8 mouse cellular contexts compared by ENCODE assay signal in genomic region chr17:30006877-30007276, GRCm38 (mm10). TPM values are rescaled to one million over a fixed set of nuclear protein-coding genes. Genes with fewer than 3 reads are reported as not detected.
DNase-seq lines count a peak whose midpoint lies in the region; ATAC-seq and TF ChIP-seq lines count a peak whose summit lies in the region.

No protein-coding gene starts in this region.

- H3K27ac ChIP-seq in kidney, embryonic 14.5 days (ENCODE audit: low read depth, low read length), result no peak overlapping the region
- H3K27ac ChIP-seq in embryonic fibroblast, embryonic 13.5 days (ENCODE audit: insufficient read depth, low read length), result no peak overlapping the region
- no peak overlapping the region for H3K27ac ChIP-seq in intestine, embryonic 14.5 days (ENCODE audit: low read depth)
- no peak overlapping the region for H3K27ac ChIP-seq in midbrain, embryonic 15.5 days

- H3K9me3 ChIP-seq in kidney, embryonic 14.5 days (ENCODE audit: control insufficient read depth, low read length), result no peaks in the 10 kb centered on the region
- no peaks in the 10 kb centered on the region for H3K9me3 ChIP-seq in intestine, embryonic 14.5 days (ENCODE audit: control insufficient read depth, low read length)
- no peaks in the 10 kb centered on the region for H3K9me3 ChIP-seq in midbrain, embryonic 15.5 days

- H3K36me3 ChIP-seq in kidney, embryonic 14.5 days (ENCODE audit: control insufficient read depth, insufficient read depth, low read length), result no peaks in the 10 kb centered on the region
- H3K36me3 ChIP-seq in intestine, embryonic 14.5 days (ENCODE audit: control insufficient read depth, insufficient read depth, low read length), result no peaks in the 10 kb centered on the region
- no peaks in the 10 kb centered on the region for H3K36me3 ChIP-seq in midbrain, embryonic 15.5 days (replicated peaks)

- H3K4me2 ChIP-seq in kidney, embryonic 14.5 days (replicated peaks; ENCODE audit: low read depth, low read length), result no peak overlapping the region; the same call in 1 of the 2 replicates
- peak overlapping the region; percentile 79 for H3K4me2 ChIP-seq in intestine, embryonic 14.5 days (ENCODE audit: low read length)
- peak overlapping the region; percentile 72 for H3K4me2 ChIP-seq in midbrain, embryonic 15.5 days

- H3K4me3 ChIP-seq in kidney, embryonic 14.5 days (ENCODE audit: low read length), result no peak overlapping the region
- H3K4me3 ChIP-seq in embryonic fibroblast, embryonic 13.5 days (ENCODE audit: insufficient read depth, low read length), result peak overlapping the region; percentile 24; the same call in 1 of the 2 replicates
- H3K4me3 ChIP-seq in intestine, embryonic 14.5 days (ENCODE audit: low read depth, low read length), result no peak overlapping the region; the same call in 1 of the 2 replicates
- H3K4me3 ChIP-seq in midbrain, embryonic 15.5 days, result no peak overlapping the region

- no peak for TF ChIP-seq POLR2A in embryonic fibroblast, embryonic 13.5 days (IDR thresholded peaks at IDR 0.05; ENCODE audit: low read depth, low read length)

- H3K27me3 ChIP-seq in kidney, embryonic 14.5 days (ENCODE audit: control insufficient read depth, insufficient read depth, low read length), result no peaks in the 10 kb centered on the region
- H3K27me3 ChIP-seq in intestine, embryonic 14.5 days (replicated peaks; ENCODE audit: control insufficient read depth, insufficient read depth, low read length), result no peaks in the 10 kb centered on the region
- H3K27me3 ChIP-seq in midbrain, embryonic 15.5 days (replicated peaks), result no peaks in the 10 kb centered on the region

- WGBS in kidney, embryonic 14.5 days, result 81% methylated on average over 2 of the region's 2 CpGs
- 70% methylated on average over 2 of the region's 2 CpGs for WGBS in intestine, embryonic 14.5 days
- WGBS in midbrain, embryonic 15.5 days, result 90% methylated on average over 2 of the region's 2 CpGs

- H3K9ac ChIP-seq in kidney, embryonic 14.5 days (ENCODE audit: low read depth, low read length), result no peak overlapping the region
- no peak overlapping the region for H3K9ac ChIP-seq in intestine, embryonic 14.5 days (ENCODE audit: low read length)
- H3K9ac ChIP-seq in midbrain, embryonic 15.5 days, result no peak overlapping the region

- peaks cover 30% of the 10 kb centered on the region for H3K4me1 ChIP-seq in kidney, embryonic 14.5 days (ENCODE audit: control insufficient read depth, insufficient read depth, low read length)
- peaks cover 14% of the 10 kb centered on the region for H3K4me1 ChIP-seq in embryonic fibroblast, embryonic 13.5 days (ENCODE audit: control insufficient read depth, insufficient read depth, low read length)
- H3K4me1 ChIP-seq in intestine, embryonic 14.5 days (replicated peaks; ENCODE audit: control insufficient read depth, insufficient read depth, low read length), result peaks cover 39% of the 10 kb centered on the region
- H3K4me1 ChIP-seq in midbrain, embryonic 15.5 days, result peaks cover 37% of the 10 kb centered on the region

- ATAC-seq in kidney, embryonic 14.5 days (ENCODE audit: low FRiP score, low TSS enrichment), result no peak
- no peak for ATAC-seq in intestine, embryonic 14.5 days (replicated peaks; ENCODE audit: low FRiP score, low TSS enrichment, low read depth)
- ATAC-seq in midbrain, embryonic 15.5 days (replicated peaks), result no peak
- no peak for ATAC-seq in erythroid progenitor cell, adult 5-6 weeks (replicated peaks; ENCODE audit: low FRiP score, poor library complexity, severe bottlenecking)

- no peak for TF ChIP-seq CTCF in embryonic fibroblast, embryonic 13.5 days (IDR thresholded peaks at IDR 0.05; ENCODE audit: borderline replicate concordance, insufficient read depth, low read length)

- peak; percentile 7 for DNase-seq in kidney, adult 18-20 months
- no peak for DNase-seq in intestine, embryonic 14.5 days (ENCODE audit: low spot score)
- no peak for DNase-seq in embryo, embryonic 9.5 days (ENCODE audit: extremely low spot score)
- DNase-seq in c-Kit-positive CD71-positive TER-119-positive erythroid progenitor cells, embryonic 14.5 days (ENCODE audit: low spot score), result no peak

RNA-seq across cellular contexts. Expression of gene Zfand3, which starts 2.3 kb away (rescaled TPM):
- polyA plus RNA-seq in kidney, embryonic 14.5 days (2014; fragmentation: Nextera tagmentation; extraction: Ambion mirVana), result 49.1 and 51.6 TPM in 2 replicates
- polyA plus RNA-seq in embryonic fibroblast, embryonic 13.5 days (2011; ENCODE audit: insufficient read length, low read depth, missing spikeins), result 151 and 158 TPM in 2 replicates
- polyA plus RNA-seq in intestine, embryonic 14.5 days (2014; fragmentation: Nextera tagmentation; extraction: Ambion mirVana), result 40.9 and 42.6 TPM in 2 replicates
- 51.0 and 58.0 TPM in 2 replicates for polyA plus RNA-seq in midbrain, embryonic 15.5 days (2015; fragmentation: Nextera tagmentation; extraction: Ambion mirVana)
- total RNA-seq in erythroid progenitor cell, adult 5-6 weeks (2015; ENCODE audit: low replicate concordance), result 10.9 and 17.3 TPM in 2 replicates
- total RNA-seq in erythroid progenitor cell, adult 5-6 weeks (2017; ENCODE audit: low replicate concordance), result 7.3 and 10.5 TPM in 2 replicates

RNA-seq across cellular contexts. Expression of gene Mdga1, which starts 37.0 kb away (rescaled TPM):
- 1.0 and 1.6 TPM in 2 replicates for polyA plus RNA-seq in kidney, embryonic 14.5 days (2014; fragmentation: Nextera tagmentation; extraction: Ambion mirVana)
- polyA plus RNA-seq in embryonic fibroblast, embryonic 13.5 days (2011; ENCODE audit: insufficient read length, low read depth, missing spikeins), result 7.6 and 9.9 TPM in 2 replicates
- 1.5 and 1.7 TPM in 2 replicates for polyA plus RNA-seq in intestine, embryonic 14.5 days (2014; fragmentation: Nextera tagmentation; extraction: Ambion mirVana)
- 19.6 and 22.0 TPM in 2 replicates for polyA plus RNA-seq in midbrain, embryonic 15.5 days (2015; fragmentation: Nextera tagmentation; extraction: Ambion mirVana)
- total RNA-seq in erythroid progenitor cell, adult 5-6 weeks (2015; ENCODE audit: low replicate concordance), result 5.0 TPM in 1 of 2 replicates, not detected in the other
- total RNA-seq in erythroid progenitor cell, adult 5-6 weeks (2017; ENCODE audit: low replicate concordance), result 2.6 TPM in 1 of 2 replicates, not detected in the other
